Mouse (Mus musculus): Measurements from ENCODE around the gene Efr3b.

DNA sequence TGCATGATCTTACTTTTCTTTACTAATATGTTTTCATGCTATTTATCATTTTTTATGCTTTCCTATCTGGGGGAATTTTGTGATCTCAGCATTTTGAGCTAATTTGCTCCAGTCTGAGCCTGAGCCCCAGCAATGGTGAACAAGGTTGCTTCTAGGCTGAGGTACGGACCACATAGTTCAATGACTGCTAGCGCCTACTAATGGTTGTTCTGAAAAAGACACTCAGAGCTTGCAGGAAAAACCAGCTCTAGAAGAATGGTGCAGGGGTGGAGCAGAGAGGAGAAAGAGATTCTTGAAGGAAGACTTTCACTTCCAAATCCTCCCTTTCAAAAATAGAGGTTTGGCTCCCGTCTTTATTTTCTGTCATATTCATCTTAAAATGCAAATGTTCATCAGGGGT, 82.4 kb downstream of the Efr3b start:
- TF ChIP-seq CTCF (IDR thresholded peaks at IDR 0.05), result peak; percentile 41
- no peak for TF ChIP-seq EP300 (IDR thresholded peaks at IDR 0.05)
